Mouse (Mus musculus) lung, postnatal 0 days (tissue): ENCODE measurements around the gene Pprc1. TPM values are rescaled to one million over a fixed set of nuclear protein-coding genes. Genes with fewer than 3 reads are reported as not detected.
A peak's percentile ranks its signal among the peaks of the same experiment; 100 is the strongest.

Experiments used
- ATAC-seq: fragments of 200-750 bp; cut with Nextera tagmentation; 2 replicates; pipeline ENCODE4 v1.8.0; 2017; ENCODE audit warnings: moderate library complexity
- DNase-seq: peaks from one replicate; pipeline ENCODE4 v3.0.0-alpha.2; 2016; ENCODE audit warnings: low spot score
- H3K27ac ChIP-seq: fragments of 300-500 bp; sonication (generic); 2 replicates; pipeline ENCODE4 v1.5.1; 2014; ENCODE audit warnings: antibody characterized with exemption, mild to moderate bottlenecking, low read length, mixed read lengths
- H3K27me3 ChIP-seq: fragments of 300-500 bp; sonication (generic); replicated peaks from 2 replicates; pipeline ENCODE4 v1.6.1; 2014; ENCODE audit warnings: low read length, mixed read lengths; ENCODE audit not compliant: insufficient read depth
- H3K36me3 ChIP-seq: fragments of 300-500 bp; sonication (generic); 2 replicates; pipeline ENCODE4 v1.6.1; 2014; ENCODE audit warnings: low read length, mixed read lengths; ENCODE audit not compliant: insufficient read depth
- H3K4me1 ChIP-seq: fragments of 300-500 bp; sonication (generic); 2 replicates; pipeline ENCODE4 v1.6.1; 2014; ENCODE audit warnings: antibody characterized with exemption, low read depth, low read length, mixed read lengths; ENCODE audit not compliant: insufficient read depth
- H3K4me2 ChIP-seq: fragments of 300-500 bp; sonication (generic); replicated peaks from 2 replicates; pipeline ENCODE4 v1.6.1; 2014; ENCODE audit warnings: low read depth, mild to moderate bottlenecking, low read length, moderate library complexity, mixed read lengths
- H3K4me3 ChIP-seq: fragments of 300-500 bp; sonication (generic); 2 replicates; pipeline ENCODE4 v1.5.1; 2014; ENCODE audit warnings: low read depth, low read length
- H3K9ac ChIP-seq: fragments of 300-500 bp; sonication (generic); replicated peaks from 2 replicates; pipeline ENCODE4 v1.6.1; 2014; ENCODE audit warnings: low read depth, mild to moderate bottlenecking
- H3K9me3 ChIP-seq: fragments of 300-500 bp; sonication (generic); 2 replicates; pipeline ENCODE4 v1.6.1; 2016; ENCODE audit warnings: low read length, mixed read lengths
- CTCF ChIP-seq: IDR thresholded peaks from 2 replicates; pipeline ENCODE4 v1.5.1; 2016; ENCODE audit warnings: antibody characterized with exemption, mild to moderate bottlenecking
- EP300 ChIP-seq: IDR thresholded peaks from 2 replicates; pipeline ENCODE4 v1.6.1; 2016; ENCODE audit warnings: antibody characterized with exemption, mild to moderate bottlenecking, control low read depth
- WGBS: fragments of 180-500 bp; shearing (Covaris S2); extraction: QIAGEN DNeasy Blood & Tissue Kit; methylation state at CpG from one replicate; pipeline ENCODE4 v1.1.7; 2014; 5-methylcytosine and 5-hydroxymethylcytosine counted together
- polyA plus RNA-seq: library from polyadenylated mRNA; unstranded; fragments of >200 nt; fragmentation: Nextera tagmentation; extraction: Ambion mirVana; gene quantifications from 2 replicates; pipeline ENCODE4 v1.2.1, GENCODE M21; 2015

Gene Pprc1
- polyA plus RNA-seq, 1 experiment from 2014 or later: 6.0 TPM

GRCm38 (mm10) chr19:46078535-46078934 lies 33.8 kb downstream of the Pprc1 start:
- H3K4me1 ChIP-seq: no peaks in the 10 kb centered on the region; the same call in 1 of the 2 replicates
- ATAC-seq (no peak), DNase-seq (no peak)
- H3K36me3 ChIP-seq: peaks cover 32% of the 10 kb centered on the region
- H3K27me3 ChIP-seq: no peaks in the 10 kb centered on the region
- H3K9ac ChIP-seq: no peak overlapping the region
- 66% methylated on average over 3 of the region's 3 CpGs for WGBS
- no peak for TF ChIP-seq EP300
- no peak for TF ChIP-seq CTCF
- no peak overlapping the region for H3K4me3 ChIP-seq
- H3K9me3 ChIP-seq: no peaks in the 10 kb centered on the region
- no peak overlapping the region for H3K4me2 ChIP-seq
- H3K27ac ChIP-seq: no peak overlapping the region

- peaks cover 32% of the 10 kb centered on the region for H3K36me3 ChIP-seq
- no peak for TF ChIP-seq EP300
- no peak for TF ChIP-seq CTCF
- WGBS: 95% methylated on average over 8 of the region's 8 CpGs
These were observed 40.5 kb downstream of the Pprc1 start for GRCm38 (mm10) chr19:46085185-46085584.

GRCm38 (mm10) chr19:46086337-46086736 lies 41.7 kb downstream of the Pprc1 start:
- Histone ChIP-seq H3K4me2 (no peak overlapping the region), H3K9ac (no peak overlapping the region), H3K27ac (no peak overlapping the region), H3K36me3 (peaks cover 26% of the 10 kb centered on the region), H3K4me1 (no peaks in the 10 kb centered on the region), H3K27me3 (no peaks in the 10 kb centered on the region), H3K4me3 (no peak overlapping the region), H3K9me3 (no peaks in the 10 kb centered on the region)
- 49% methylated on average over 3 of the region's 3 CpGs for WGBS
- no peak for ATAC-seq
- TF ChIP-seq EP300: no peak
- peak; percentile 78 for TF ChIP-seq CTCF
- peak; percentile 83 for DNase-seq

More at GRCm38 (mm10) chr19:46085185-46085584, 40.5 kb downstream of the Pprc1 start:
- Histone ChIP-seq H3K27me3 (no peaks in the 10 kb centered on the region), H3K27ac (no peak overlapping the region), H3K9ac (no peak overlapping the region), H3K4me3 (no peak overlapping the region), H3K9me3 (no peaks in the 10 kb centered on the region), H3K4me1 (no peaks in the 10 kb centered on the region), H3K4me2 (no peak overlapping the region)
- no peak for ATAC-seq
- DNase-seq: no peak

- Histone ChIP-seq H3K27ac (no peak overlapping the region), H3K9ac (no peak overlapping the region), H3K4me2 (no peak overlapping the region), H3K27me3 (no peaks in the 10 kb centered on the region), H3K4me3 (no peak overlapping the region), H3K36me3 (peaks cover 10% of the 10 kb centered on the region; the same call in 1 of the 2 replicates), H3K9me3 (no peaks in the 10 kb centered on the region), H3K4me1 (no peaks in the 10 kb centered on the region)
- DNase-seq (no peak), ATAC-seq (no peak)
- TF ChIP-seq EP300 (no peak), CTCF (no peak)
- WGBS: 66% methylated on average over 7 of the region's 7 CpGs
These were observed 43.2 kb downstream of the Pprc1 start for GRCm38 (mm10) chr19:46087871-46088270.

- no peak overlapping the region for H3K27ac ChIP-seq
- no peak overlapping the region for H3K4me3 ChIP-seq
- H3K4me2 ChIP-seq: no peak overlapping the region
- TF ChIP-seq EP300 (no peak), CTCF (no peak)
- ATAC-seq: no peak
- WGBS: 77% methylated on average over 4 of the region's 4 CpGs
- H3K27me3 ChIP-seq: no peaks in the 10 kb centered on the region
- H3K4me1 ChIP-seq: no peaks in the 10 kb centered on the region
- H3K9ac ChIP-seq: no peak overlapping the region
- DNase-seq: no peak
- no peaks in the 10 kb centered on the region for H3K9me3 ChIP-seq
- no peaks in the 10 kb centered on the region for H3K36me3 ChIP-seq
These were observed 47.0 kb downstream of the Pprc1 start for GRCm38 (mm10) chr19:46091641-46092040.

GRCm38 (mm10) chr19:46094144-46094543 lies 49.5 kb downstream of the Pprc1 start:
- Histone ChIP-seq H3K9ac (no peak overlapping the region), H3K27me3 (no peaks in the 10 kb centered on the region), H3K4me2 (no peak overlapping the region), H3K4me1 (no peaks in the 10 kb centered on the region), H3K9me3 (no peaks in the 10 kb centered on the region), H3K4me3 (no peak overlapping the region), H3K27ac (no peak overlapping the region), H3K36me3 (no peaks in the 10 kb centered on the region)
- TF ChIP-seq CTCF: no peak
- TF ChIP-seq EP300: no peak
- ATAC-seq (no peak), DNase-seq (no peak)
- WGBS: 90% methylated on average over 2 of the region's 2 CpGs

GRCm38 (mm10) chr19:46095291-46095690 lies 50.6 kb downstream of the Pprc1 start:
- Histone ChIP-seq H3K9me3 (no peaks in the 10 kb centered on the region), H3K4me2 (no peak overlapping the region), H3K27me3 (no peaks in the 10 kb centered on the region), H3K9ac (no peak overlapping the region), H3K4me3 (no peak overlapping the region), H3K36me3 (no peaks in the 10 kb centered on the region), H3K27ac (no peak overlapping the region), H3K4me1 (no peaks in the 10 kb centered on the region)
- ATAC-seq: no peak
- TF ChIP-seq EP300 (no peak), CTCF (no peak)
- DNase-seq: no peak
- 80% methylated on average over 4 of the region's 4 CpGs for WGBS
